Mouse (Mus musculus): ENCODE data around the gene Macc1.

Macc1 gene

DNA sequence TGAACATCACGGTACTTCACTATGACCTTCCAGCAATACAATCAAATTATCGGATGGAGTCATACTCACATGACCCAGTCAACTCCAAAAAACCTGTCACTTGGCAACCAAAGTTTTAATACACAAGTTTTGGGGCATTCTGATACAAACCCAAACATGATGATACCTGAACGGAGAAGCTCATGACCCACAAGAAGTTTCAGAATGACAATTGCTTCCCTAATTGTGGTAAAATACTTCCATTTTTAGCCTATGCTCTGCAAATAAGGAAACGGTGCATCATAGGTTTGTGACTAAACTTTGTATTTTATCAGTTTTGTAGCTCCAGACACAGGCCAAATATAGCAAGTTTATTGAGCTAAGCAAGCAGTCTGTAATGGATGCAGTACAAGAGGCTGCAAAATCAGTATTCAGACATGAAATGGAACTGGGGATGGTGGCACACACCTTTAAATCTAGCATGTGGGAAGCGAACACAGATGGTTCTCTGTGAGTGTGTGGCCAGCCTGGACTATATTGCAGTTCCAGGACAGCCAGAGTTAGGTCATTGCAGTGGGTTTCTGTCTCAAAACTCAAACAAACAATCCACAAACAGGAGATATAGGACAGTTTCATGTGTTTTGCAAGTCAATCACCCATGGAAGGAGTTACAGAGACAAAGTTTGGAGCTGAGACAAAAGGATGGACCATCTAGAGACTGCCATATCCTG lies 170.0 kb downstream of the Macc1 start:
- peak; percentile 3 for DNase-seq (ENCODE audit: low read depth)

DNA sequence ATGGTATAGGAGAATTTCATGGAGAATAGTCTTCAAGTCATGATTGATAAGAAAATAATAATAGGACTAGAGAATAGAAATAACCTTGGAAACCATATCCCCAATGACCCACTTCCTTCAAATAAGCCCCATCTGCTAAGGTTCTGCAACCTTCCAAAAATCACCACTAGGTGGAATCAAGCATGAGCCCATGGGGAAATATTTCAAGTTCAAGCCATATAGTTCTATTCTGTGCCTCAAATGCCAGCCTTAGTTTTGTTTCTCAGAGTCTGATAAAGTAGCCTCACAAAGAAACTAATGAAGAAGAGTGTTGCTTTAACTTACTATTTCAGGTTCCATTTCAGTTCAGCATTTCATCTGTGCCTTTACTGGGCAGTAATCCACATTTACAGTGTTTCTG lies 197.1 kb downstream of the Macc1 start:
- DNase-seq (ENCODE audit: low read depth), result no peak

All from naive thymus-derived CD4-positive, alpha-beta T cell, adult 2 months (primary cell).